Mouse (Mus musculus): ENCODE data around the gene Prima1. TPM values are rescaled to one million over a fixed set of nuclear protein-coding genes. Genes with fewer than 3 reads are reported as not detected.
A peak's percentile ranks its signal among the peaks of the same experiment; 100 is the strongest.

Prima1 gene
- polyA plus RNA-seq, 1 experiment from 2014 or later = 0.25 TPM

GRCm38 (mm10) chr12:103266605-103267004 is 24.7 kb upstream of the Prima1 start:
- Histone ChIP-seq H3K4me2 (ENCODE audit: low read length) (no peak overlapping the region), H3K9me3 (ENCODE audit: control insufficient read depth, low read length) (no peaks in the 10 kb centered on the region), H3K36me3 (ENCODE audit: control insufficient read depth, insufficient read depth) (no peaks in the 10 kb centered on the region), H3K27me3 (replicated peaks; ENCODE audit: control insufficient read depth, insufficient read depth, low read length) (no peaks in the 10 kb centered on the region), H3K27ac (ENCODE audit: low read length) (no peak overlapping the region), H3K4me1 (replicated peaks; ENCODE audit: control insufficient read depth, insufficient read depth, low read length) (no peaks in the 10 kb centered on the region), H3K4me3 (replicated peaks; ENCODE audit: low read length) (no peak overlapping the region), H3K9ac (replicated peaks; ENCODE audit: low read depth, low read length) (no peak overlapping the region)
- 33% methylated on average over 3 of the region's 3 CpGs for WGBS
- ATAC-seq = no peak

- Histone ChIP-seq H3K9ac (replicated peaks; ENCODE audit: low read depth, low read length) (no peak overlapping the region), H3K4me3 (replicated peaks; ENCODE audit: low read length) (no peak overlapping the region), H3K4me1 (replicated peaks; ENCODE audit: control insufficient read depth, insufficient read depth, low read length) (no peaks in the 10 kb centered on the region), H3K27ac (ENCODE audit: low read length) (no peak overlapping the region), H3K36me3 (ENCODE audit: control insufficient read depth, insufficient read depth) (no peaks in the 10 kb centered on the region), H3K27me3 (replicated peaks; ENCODE audit: control insufficient read depth, insufficient read depth, low read length) (no peaks in the 10 kb centered on the region), H3K9me3 (ENCODE audit: control insufficient read depth, low read length) (no peaks in the 10 kb centered on the region), H3K4me2 (ENCODE audit: low read length) (no peak overlapping the region)
- ATAC-seq = no peak
- WGBS = 56% methylated on average over 13 of the region's 13 CpGs
Observed at GRCm38 (mm10) chr12:103262017-103262865, 20.3 kb upstream of the Prima1 start.

GRCm38 (mm10) chr12:103252901-103253434 is 11.0 kb upstream of the Prima1 start:
- Histone ChIP-seq H3K4me3 (replicated peaks; ENCODE audit: low read length) (no peak overlapping the region), H3K27ac (ENCODE audit: low read length) (no peak overlapping the region), H3K27me3 (replicated peaks; ENCODE audit: control insufficient read depth, insufficient read depth, low read length) (no peaks in the 10 kb centered on the region), H3K9me3 (ENCODE audit: control insufficient read depth, low read length) (no peaks in the 10 kb centered on the region), H3K9ac (replicated peaks; ENCODE audit: low read depth, low read length) (no peak overlapping the region), H3K4me1 (replicated peaks; ENCODE audit: control insufficient read depth, insufficient read depth, low read length) (no peaks in the 10 kb centered on the region), H3K4me2 (ENCODE audit: low read length) (no peak overlapping the region), H3K36me3 (ENCODE audit: control insufficient read depth, insufficient read depth) (no peaks in the 10 kb centered on the region)
- WGBS = 71% methylated on average over 8 of the region's 8 CpGs
- no peak for ATAC-seq

GRCm38 (mm10) chr12:103251151-103251550 is 9.2 kb upstream of the Prima1 start:
- H3K27me3 ChIP-seq (replicated peaks; ENCODE audit: control insufficient read depth, insufficient read depth, low read length) = no peaks in the 10 kb centered on the region
- no peak overlapping the region for H3K4me2 ChIP-seq (ENCODE audit: low read length)
- no peak overlapping the region for H3K27ac ChIP-seq (ENCODE audit: low read length)
- ATAC-seq = no peak
- no peaks in the 10 kb centered on the region for H3K36me3 ChIP-seq (ENCODE audit: control insufficient read depth, insufficient read depth)
- no peak overlapping the region for H3K4me3 ChIP-seq (replicated peaks; ENCODE audit: low read length)
- 94% methylated on average over 5 of the region's 5 CpGs for WGBS
- H3K9ac ChIP-seq (replicated peaks; ENCODE audit: low read depth, low read length) = no peak overlapping the region
- H3K9me3 ChIP-seq (ENCODE audit: control insufficient read depth, low read length) = no peaks in the 10 kb centered on the region
- H3K4me1 ChIP-seq (replicated peaks; ENCODE audit: control insufficient read depth, insufficient read depth, low read length) = no peaks in the 10 kb centered on the region

GRCm38 (mm10) chr12:103250333-103250732 is 8.4 kb upstream of the Prima1 start:
- Histone ChIP-seq H3K9ac (replicated peaks; ENCODE audit: low read depth, low read length) (no peak overlapping the region), H3K27me3 (replicated peaks; ENCODE audit: control insufficient read depth, insufficient read depth, low read length) (no peaks in the 10 kb centered on the region), H3K4me2 (ENCODE audit: low read length) (no peak overlapping the region), H3K36me3 (ENCODE audit: control insufficient read depth, insufficient read depth) (no peaks in the 10 kb centered on the region), H3K9me3 (ENCODE audit: control insufficient read depth, low read length) (no peaks in the 10 kb centered on the region), H3K4me3 (replicated peaks; ENCODE audit: low read length) (no peak overlapping the region), H3K4me1 (replicated peaks; ENCODE audit: control insufficient read depth, insufficient read depth, low read length) (no peaks in the 10 kb centered on the region), H3K27ac (ENCODE audit: low read length) (no peak overlapping the region)
- no peak for ATAC-seq
- WGBS = 87% methylated on average over 6 of the region's 6 CpGs

GRCm38 (mm10) chr12:103243041-103243440 is 1.1 kb upstream of the Prima1 start:
- peaks cover 13% of the 10 kb centered on the region for H3K27me3 ChIP-seq (replicated peaks; ENCODE audit: control insufficient read depth, insufficient read depth, low read length)
- no peak for ATAC-seq

GRCm38 (mm10) chr12:103242591-103243025 is 658 bp upstream of the Prima1 start:
- no peaks in the 10 kb centered on the region for H3K9me3 ChIP-seq (ENCODE audit: control insufficient read depth, low read length)
- H3K4me3 ChIP-seq (replicated peaks; ENCODE audit: low read length) = peak overlapping the region; percentile 68
- H3K4me1 ChIP-seq (replicated peaks; ENCODE audit: control insufficient read depth, insufficient read depth, low read length) = peaks cover 7% of the 10 kb centered on the region
- no peaks in the 10 kb centered on the region for H3K36me3 ChIP-seq (ENCODE audit: control insufficient read depth, insufficient read depth)
- WGBS = under 1% methylated on average over 34 of the region's 34 CpGs
- peaks cover 13% of the 10 kb centered on the region for H3K27me3 ChIP-seq (replicated peaks; ENCODE audit: control insufficient read depth, insufficient read depth, low read length)
- H3K9ac ChIP-seq (replicated peaks; ENCODE audit: low read depth, low read length) = peak overlapping the region; percentile 62
- ATAC-seq = peak; percentile 82
- H3K4me2 ChIP-seq (ENCODE audit: low read length) = peak overlapping the region; percentile 77
- no peak overlapping the region for H3K27ac ChIP-seq (ENCODE audit: low read length)

More at GRCm38 (mm10) chr12:103243041-103243440, 1.1 kb upstream of the Prima1 start:
- Histone ChIP-seq H3K4me3 (replicated peaks; ENCODE audit: low read length) (peak overlapping the region; percentile 68), H3K9ac (replicated peaks; ENCODE audit: low read depth, low read length) (no peak overlapping the region), H3K36me3 (ENCODE audit: control insufficient read depth, insufficient read depth) (no peaks in the 10 kb centered on the region), H3K4me2 (ENCODE audit: low read length) (peak overlapping the region; percentile 77), H3K27ac (ENCODE audit: low read length) (no peak overlapping the region), H3K9me3 (ENCODE audit: control insufficient read depth, low read length) (no peaks in the 10 kb centered on the region), H3K4me1 (replicated peaks; ENCODE audit: control insufficient read depth, insufficient read depth, low read length) (peaks cover 7% of the 10 kb centered on the region)
- WGBS = 12% methylated on average over 11 of the region's 11 CpGs

GRCm38 (mm10) chr12:103241311-103242082 is 453 bp downstream of the Prima1 start:
- 10% methylated on average over 36 of the region's 36 CpGs for WGBS
- H3K4me1 ChIP-seq (replicated peaks; ENCODE audit: control insufficient read depth, insufficient read depth, low read length) = peaks cover 7% of the 10 kb centered on the region
- H3K9me3 ChIP-seq (ENCODE audit: control insufficient read depth, low read length) = no peaks in the 10 kb centered on the region
- H3K4me2 ChIP-seq (ENCODE audit: low read length) = peak overlapping the region; percentile 77
- peak overlapping the region; percentile 68 for H3K4me3 ChIP-seq (replicated peaks; ENCODE audit: low read length)
- H3K27me3 ChIP-seq (replicated peaks; ENCODE audit: control insufficient read depth, insufficient read depth, low read length) = peaks cover 13% of the 10 kb centered on the region
- no peaks in the 10 kb centered on the region for H3K36me3 ChIP-seq (ENCODE audit: control insufficient read depth, insufficient read depth)
- no peak overlapping the region for H3K27ac ChIP-seq (ENCODE audit: low read length)
- peak; percentile 49 for ATAC-seq
- H3K9ac ChIP-seq (replicated peaks; ENCODE audit: low read depth, low read length) = peak overlapping the region; percentile 62

GRCm38 (mm10) chr12:103238924-103239460 is 3.0 kb downstream of the Prima1 start:
- WGBS = 77% methylated on average over 7 of the region's 7 CpGs

More at GRCm38 (mm10) chr12:103238924-103239460, 3.0 kb downstream of the Prima1 start:
- Histone ChIP-seq H3K9me3 (ENCODE audit: control insufficient read depth, low read length) (no peaks in the 10 kb centered on the region), H3K27me3 (replicated peaks; ENCODE audit: control insufficient read depth, insufficient read depth, low read length) (peaks cover 13% of the 10 kb centered on the region), H3K4me3 (replicated peaks; ENCODE audit: low read length) (no peak overlapping the region), H3K9ac (replicated peaks; ENCODE audit: low read depth, low read length) (no peak overlapping the region), H3K36me3 (ENCODE audit: control insufficient read depth, insufficient read depth) (no peaks in the 10 kb centered on the region), H3K4me1 (replicated peaks; ENCODE audit: control insufficient read depth, insufficient read depth, low read length) (peaks cover 7% of the 10 kb centered on the region), H3K4me2 (ENCODE audit: low read length) (no peak overlapping the region), H3K27ac (ENCODE audit: low read length) (no peak overlapping the region)
- ATAC-seq = no peak

All from forebrain, embryonic 16.5 days (tissue).